Mouse (Mus musculus): ENCODE data around the gene Hapln3. TPM values are rescaled to one million over a fixed set of nuclear protein-coding genes. Genes with fewer than 3 reads are reported as not detected.

Hapln3 gene
- total and polyA plus RNA-seq, 3 experiments, result not detected

GRCm38 (mm10) chr7:79171782-79172181 lies 41.0 kb upstream of the Hapln3 start:
- Histone ChIP-seq H3K9ac (ENCODE audit: control insufficient read depth, low read depth, low read length, poor library complexity, severe bottlenecking) (no peak overlapping the region), H3K9me3 (replicated peaks; ENCODE audit: insufficient read depth, low read length) (no peaks in the 10 kb centered on the region), H3K27me3 (ENCODE audit: control insufficient read depth in 1 of 2, insufficient read depth in 2 of 2, low read length in 2 of 2) (peaks cover 0 to 3% of the 10 kb centered on the region in 2 experiments; a peak in 3 of 4 replicates), H3K4me3 (ENCODE audit: control insufficient read depth in 1 of 2, insufficient read depth in 1 of 2, low read depth in 2 of 2, low read length in 2 of 2) (no peak overlapping the region), H3K79me2 (ENCODE audit: control insufficient read depth, insufficient read depth, low read length, poor library complexity) (no peaks in the 10 kb centered on the region), H3K36me3 (ENCODE audit: control insufficient read depth in 1 of 2, insufficient read depth in 2 of 2, low read length in 2 of 2) (no peaks in the 10 kb centered on the region), H3K4me1 (ENCODE audit: control insufficient read depth in 1 of 2, insufficient read depth in 2 of 2, low read length in 2 of 2) (no peaks in the 10 kb centered on the region), H3K27ac (ENCODE audit: control insufficient read depth, low read depth, low read length) (no peak overlapping the region)
- TF ChIP-seq ETS1 (IDR thresholded peaks at IDR 0.05; ENCODE audit: low read depth, low read length), result no peak
- DNase-seq (ENCODE audit: low read depth, low spot score), result no peak

DNA sequence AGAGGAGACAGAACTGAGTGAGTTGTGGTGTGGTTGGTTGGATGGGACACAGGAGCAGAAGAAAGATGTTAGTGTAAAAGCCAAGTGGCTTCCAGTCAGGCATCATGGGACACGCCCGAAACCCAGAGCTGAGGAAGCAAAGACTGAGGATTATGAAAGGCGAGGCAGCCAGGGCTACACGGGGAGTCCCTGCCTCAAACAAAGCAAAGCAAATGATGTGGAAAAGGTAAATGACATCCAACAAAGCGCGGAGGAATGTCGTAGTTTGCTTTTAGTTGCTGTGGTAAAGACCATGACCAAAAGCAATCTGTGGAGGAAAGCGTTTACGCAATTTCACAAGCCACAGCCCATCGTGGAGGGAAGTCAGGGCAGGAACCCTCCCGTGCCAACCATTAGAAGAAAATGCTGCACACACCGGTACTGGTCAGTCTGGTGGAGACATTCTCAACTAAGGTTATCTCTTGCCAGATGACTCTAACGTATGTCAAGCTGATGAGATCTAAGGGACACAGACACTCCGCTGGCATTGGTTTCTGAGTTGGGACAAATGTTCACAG lies 36.3 kb upstream of the Hapln3 start:
- TF ChIP-seq NELFE (IDR thresholded peaks at IDR 0.05; ENCODE audit: low read depth, low read length) (no peak), TCF12 (IDR thresholded peaks at IDR 0.05; ENCODE audit: low read depth, low read length) (no peak), TAL1 (IDR thresholded peaks at IDR 0.05; ENCODE audit: low read length) (no peak), ZNF384 (IDR thresholded peaks at IDR 0.05; ENCODE audit: low read depth, low read length) (no peak), GATA1 (IDR thresholded peaks at IDR 0.05; ENCODE audit: low read depth, low read length) (no peak), ZMIZ1 (IDR thresholded peaks at IDR 0.05; ENCODE audit: low read depth, low read length) (no peak), TBP (IDR thresholded peaks at IDR 0.05; ENCODE audit: low read depth, low read length) (no peak), USF1 (IDR thresholded peaks at IDR 0.05; ENCODE audit: low read depth, low read length) (no peak), UBTF (IDR thresholded peaks at IDR 0.05; ENCODE audit: borderline replicate concordance, insufficient read depth, low read depth, low read length) (no peak), SMC3 (IDR thresholded peaks at IDR 0.05; ENCODE audit: low read depth, low read length) (no peak), ELF1 (IDR thresholded peaks at IDR 0.05; ENCODE audit: low read depth, low read length) (no peak), MYC (IDR thresholded peaks at IDR 0.05; ENCODE audit: low read depth, low read length) (no peak)
- Histone ChIP-seq H3K4me3 (ENCODE audit: control insufficient read depth in 1 of 2, insufficient read depth in 1 of 2, low read depth in 2 of 2, low read length in 2 of 2) (no peak overlapping the region), H3K27me3 (ENCODE audit: control insufficient read depth in 1 of 2, insufficient read depth in 2 of 2, low read length in 2 of 2) (peaks cover 0 to 3% of the 10 kb centered on the region in 2 experiments; a peak in 2 of 4 replicates)

DNA sequence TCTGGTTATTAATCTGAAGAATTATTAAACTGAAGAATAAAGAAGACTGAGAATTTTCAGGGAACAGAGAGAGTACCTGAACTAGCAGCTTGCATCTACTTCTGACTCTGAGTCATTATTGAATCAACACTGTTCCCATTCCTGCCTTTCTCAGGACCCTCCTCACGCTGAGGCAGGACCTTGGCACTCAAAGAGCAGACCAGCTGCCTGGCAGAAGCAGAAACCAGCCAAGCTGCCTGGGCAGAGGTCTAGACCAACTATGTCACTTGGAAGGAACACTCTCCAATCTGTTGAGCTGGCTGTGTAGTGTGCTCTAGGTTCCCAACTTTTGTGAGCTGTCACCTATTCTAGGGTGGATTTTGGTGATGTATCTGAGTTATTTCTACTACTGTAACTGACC lies 28.6 kb upstream of the Hapln3 start:
- no peaks in the 10 kb centered on the region for H3K36me3 ChIP-seq (ENCODE audit: control insufficient read depth in 1 of 2, insufficient read depth in 2 of 2, low read length in 2 of 2)
- no peaks in the 10 kb centered on the region for H3K9me3 ChIP-seq (replicated peaks; ENCODE audit: insufficient read depth, low read length)
- H3K4me1 ChIP-seq (ENCODE audit: control insufficient read depth in 1 of 2, insufficient read depth in 2 of 2, low read length in 2 of 2), result no peaks in the 10 kb centered on the region
- TF ChIP-seq POLR2A (IDR thresholded peaks at IDR 0.05; ENCODE audit: control insufficient read depth in 1 of 2, insufficient read depth in 1 of 2, low read depth in 1 of 2, low read length in 2 of 2, poor library complexity in 1 of 2) (no peak), ETS1 (IDR thresholded peaks at IDR 0.05; ENCODE audit: low read depth, low read length) (no peak), MYB (IDR thresholded peaks at IDR 0.05; ENCODE audit: low read depth, low read length) (no peak), GATA1 (IDR thresholded peaks at IDR 0.05; ENCODE audit: low read depth, low read length) (no peak), CTCF (IDR thresholded peaks at IDR 0.05 in 2 of 3, conservative IDR thresholded peaks at IDR 0.05 in 1 of 3; ENCODE audit: control insufficient read depth in 1 of 3, insufficient read depth in 1 of 3, low read depth in 2 of 3, low read length in 3 of 3, poor library complexity in 1 of 3, severe bottlenecking in 1 of 3) (no peak), ZMIZ1 (IDR thresholded peaks at IDR 0.05; ENCODE audit: low read depth, low read length) (no peak), HCFC1 (IDR thresholded peaks at IDR 0.05; ENCODE audit: low read depth, low read length) (no peak), TAL1 (IDR thresholded peaks at IDR 0.05; ENCODE audit: low read length) (no peak), MEF2A (IDR thresholded peaks at IDR 0.05; ENCODE audit: extremely low read depth, insufficient replicate concordance, low read depth, low read length, poor library complexity, severe bottlenecking) (no peak), RCOR1 (IDR thresholded peaks at IDR 0.05; ENCODE audit: low read depth, low read length) (no peak), SIN3A (IDR thresholded peaks at IDR 0.05; ENCODE audit: low read length) (no peak)
- peaks cover 0 to 4% of the 10 kb centered on the region in 2 experiments; a peak in 2 of 4 replicates for H3K27me3 ChIP-seq (ENCODE audit: control insufficient read depth in 1 of 2, insufficient read depth in 2 of 2, low read length in 2 of 2)
- H3K4me3 ChIP-seq (ENCODE audit: control insufficient read depth in 1 of 2, insufficient read depth in 1 of 2, low read depth in 2 of 2, low read length in 2 of 2), result no peak overlapping the region
- no peaks in the 10 kb centered on the region for H3K79me2 ChIP-seq (ENCODE audit: control insufficient read depth, insufficient read depth, low read length, poor library complexity)
- DNase-seq (ENCODE audit: low read depth, low spot score), result no peak
- H3K27ac ChIP-seq (ENCODE audit: control insufficient read depth, low read depth, low read length), result no peak overlapping the region
- H3K9ac ChIP-seq (ENCODE audit: control insufficient read depth, low read depth, low read length, poor library complexity, severe bottlenecking), result no peak overlapping the region

More for the DNA sequence above, 36.3 kb upstream of the Hapln3 start:
- Histone ChIP-seq H3K9ac (ENCODE audit: control insufficient read depth, low read depth, low read length, poor library complexity, severe bottlenecking) (no peak overlapping the region), H3K27ac (ENCODE audit: control insufficient read depth, low read depth, low read length) (no peak overlapping the region), H3K79me2 (ENCODE audit: control insufficient read depth, insufficient read depth, low read length, poor library complexity) (no peaks in the 10 kb centered on the region), H3K9me3 (replicated peaks; ENCODE audit: insufficient read depth, low read length) (no peaks in the 10 kb centered on the region), H3K4me1 (ENCODE audit: control insufficient read depth in 1 of 2, insufficient read depth in 2 of 2, low read length in 2 of 2) (no peaks in the 10 kb centered on the region), H3K36me3 (ENCODE audit: control insufficient read depth in 1 of 2, insufficient read depth in 2 of 2, low read length in 2 of 2) (no peaks in the 10 kb centered on the region)
- DNase-seq (ENCODE audit: low read depth, low spot score), result no peak
